Mouse (Mus musculus) megakaryocyte, embryonic 14.5 days (primary cell): ENCODE results near the gene Olfr69. TPM values are rescaled to one million over a fixed set of nuclear protein-coding genes. Genes with fewer than 3 reads are reported as not detected.
"Not testable (repeated sequence)": the region's sequence is repeated elsewhere in the genome, so short reads cannot be mapped to it uniquely, and the experiment has no call there.

Experiments used
- H3K27me3 ChIP-seq: replicated peaks from 2 replicates; pipeline ENCODE3; 2012; ENCODE audit warnings: inconsistent platforms
- H3K36me3 ChIP-seq: replicated peaks from 2 replicates; pipeline ENCODE3; 2012; ENCODE audit warnings: low read length, inconsistent platforms, mixed read lengths
- H3K4me1 ChIP-seq: 2 replicates; pipeline ENCODE4 v1.6.1; 2012; ENCODE audit warnings: inconsistent platforms
- H3K4me3 ChIP-seq: replicated peaks from 2 replicates; pipeline ENCODE3; 2012; ENCODE audit warnings: moderate library complexity, mild to moderate bottlenecking, inconsistent platforms
- H3K9me3 ChIP-seq: 2 replicates; pipeline ENCODE4 v1.6.1; 2012; ENCODE audit warnings: inconsistent platforms
- FLI1 ChIP-seq: IDR thresholded peaks from 2 replicates; pipeline ENCODE4 v1.6.1; 2012; ENCODE audit warnings: low read length, inconsistent platforms, mixed read lengths
- GATA1 ChIP-seq: IDR thresholded peaks from 3 replicates; pipeline ENCODE4 v1.6.1; 2012; ENCODE audit warnings: mixed read lengths, low read length, inconsistent platforms, borderline replicate concordance
- polyA plus RNA-seq: library from polyadenylated mRNA; stranded (reverse); fragments of >175 nt; gene quantifications from 2 replicates; pipeline ENCODE4 v1.2.3, GENCODE M21; 2012; ENCODE audit warnings: low replicate concordance; ENCODE audit not compliant: insufficient read depth

The Olfr69 gene
- not detected in 2 replicates for polyA plus RNA-seq

DNA sequence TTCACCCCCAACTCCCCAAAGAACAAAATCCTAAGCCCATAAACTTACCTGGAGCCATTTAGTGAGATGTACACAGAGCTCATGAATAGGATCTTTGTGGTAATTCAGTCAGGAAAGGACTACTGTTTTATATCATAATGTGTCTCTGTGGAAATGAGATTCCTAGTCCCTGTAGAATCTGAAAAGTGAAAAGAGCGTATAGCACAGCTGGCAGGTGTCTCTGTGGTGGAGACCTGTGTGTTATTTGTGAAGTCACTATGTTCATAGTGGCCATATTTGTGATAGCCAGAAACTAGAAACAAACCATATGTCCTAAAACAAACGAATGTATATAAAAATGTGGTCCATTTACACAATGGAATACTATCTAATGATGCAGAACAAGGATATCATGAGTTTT lies at the start of gene Olfr69:
Olfr69 (minus strand) TSS at position 101 of the 400 bp plus-strand sequence.
- Histone ChIP-seq H3K4me3 (no peak within 1 kb of the TSS), H3K36me3 (no peaks in the 10 kb centered on the region), H3K27me3 (no peaks in the 10 kb centered on the region), H3K9me3 (no peaks in the 10 kb centered on the region), H3K4me1 (no peaks in the 10 kb centered on the region)
- TF ChIP-seq FLI1, result no peak
- TF ChIP-seq GATA1, result no peak

DNA sequence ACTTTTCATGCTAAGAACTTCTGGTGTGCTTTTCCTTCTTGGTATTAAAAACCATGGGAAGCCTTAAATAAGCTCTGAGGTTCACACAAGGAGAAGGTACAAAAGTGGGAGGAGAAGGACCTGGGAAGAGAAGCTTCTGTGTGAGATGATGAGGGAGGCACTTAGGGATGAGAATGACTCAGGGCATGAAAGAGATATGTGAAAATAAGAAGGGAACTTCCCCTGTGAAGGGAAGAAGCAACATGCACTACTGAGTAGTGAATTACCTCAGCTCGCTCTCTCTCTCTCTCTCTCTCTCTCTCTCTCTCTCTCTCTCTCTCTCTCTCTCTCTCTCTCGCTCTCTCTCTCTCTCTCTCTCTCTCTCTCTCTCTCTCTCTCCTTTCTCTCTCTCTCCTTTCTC lies 43.7 kb upstream of the Olfr69 start:
- H3K4me1 ChIP-seq, result peaks cover 30% of the 10 kb centered on the region
- H3K9me3 ChIP-seq, H3K36me3 ChIP-seq, H3K4me3 ChIP-seq, H3K27me3 ChIP-seq: not testable (repeated sequence)

DNA sequence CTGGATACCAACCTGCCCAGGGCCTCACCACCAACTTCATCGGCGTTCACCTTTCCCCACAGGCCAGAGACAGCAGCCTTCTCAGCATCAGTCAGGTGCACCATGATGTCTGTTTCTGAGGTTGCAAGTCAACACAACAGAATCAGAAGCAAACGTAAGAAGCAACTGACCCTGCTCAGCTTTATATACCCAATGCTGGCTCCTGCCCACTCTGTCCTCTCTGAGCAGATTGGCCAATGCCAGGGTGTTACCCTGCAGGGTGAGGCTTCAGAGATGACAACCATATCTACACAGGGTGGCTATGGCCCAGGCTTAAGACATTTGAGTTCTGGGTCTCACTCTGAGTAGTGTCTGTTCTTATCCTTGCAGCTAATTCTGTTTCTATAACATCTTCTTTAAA lies 42.4 kb upstream of the Olfr69 start, which contains the start of gene Hbb-bt:
Hbb-bt (minus strand) TSS at position 231 of the 400 bp plus-strand sequence.
- Histone ChIP-seq H3K36me3 (no peaks in the 10 kb centered on the region), H3K27me3 (no peaks in the 10 kb centered on the region), H3K9me3 (no peaks in the 10 kb centered on the region), H3K4me3 (peak within 1 kb of the TSS; percentile 38), H3K4me1 (peaks cover 43% of the 10 kb centered on the region)
- TF ChIP-seq FLI1 (no peak), GATA1 (no peak)

DNA sequence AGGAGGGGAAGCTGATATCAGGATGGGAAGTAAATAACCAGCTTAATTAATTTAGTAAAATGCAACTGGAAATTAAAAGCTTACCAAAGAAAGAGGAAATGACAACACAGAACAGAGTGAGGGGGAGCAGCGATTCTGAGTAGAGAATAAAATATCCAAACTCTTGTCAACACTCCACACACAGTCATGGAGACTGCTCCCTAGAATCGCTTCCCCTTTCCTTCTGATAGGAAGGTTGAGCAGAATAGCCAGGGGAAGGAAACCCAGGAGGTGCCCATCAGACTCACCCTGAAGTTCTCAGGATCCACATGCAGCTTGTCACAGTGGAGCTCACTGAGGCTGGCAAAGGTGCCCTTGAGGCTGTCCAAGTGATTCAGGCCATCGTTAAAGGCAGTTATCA lies 41.8 kb upstream of the Olfr69 start:
- not testable (repeated sequence) for H3K36me3 ChIP-seq, H3K9me3 ChIP-seq, H3K4me3 ChIP-seq, H3K27me3 ChIP-seq
- peaks cover 45% of the 10 kb centered on the region for H3K4me1 ChIP-seq

GRCm38 (mm10) chr7:103812174-103812573 lies 40.8 kb upstream of the Olfr69 start:
- Histone ChIP-seq H3K4me3 (peak overlapping the region; percentile 47), H3K9me3 (no peaks in the 10 kb centered on the region), H3K36me3 (no peaks in the 10 kb centered on the region), H3K4me1 (peaks cover 45% of the 10 kb centered on the region), H3K27me3 (no peaks in the 10 kb centered on the region)
- TF ChIP-seq FLI1 (no peak), GATA1 (no peak)

GRCm38 (mm10) chr7:103811223-103811845 lies 39.9 kb upstream of the Olfr69 start:
- H3K27me3 ChIP-seq, result no peaks in the 10 kb centered on the region
- no peak overlapping the region for H3K4me3 ChIP-seq
- no peaks in the 10 kb centered on the region for H3K36me3 ChIP-seq
- no peaks in the 10 kb centered on the region for H3K9me3 ChIP-seq
- TF ChIP-seq FLI1 (no peak), GATA1 (no peak)
- H3K4me1 ChIP-seq, result peaks cover 45% of the 10 kb centered on the region

- TF ChIP-seq FLI1 (no peak), GATA1 (no peak)
- H3K9me3 ChIP-seq, result no peaks in the 10 kb centered on the region
- H3K27me3 ChIP-seq, result no peaks in the 10 kb centered on the region
- H3K4me1 ChIP-seq, result peaks cover 45% of the 10 kb centered on the region
- H3K36me3 ChIP-seq, result no peaks in the 10 kb centered on the region
- no peak overlapping the region for H3K4me3 ChIP-seq
Measured at GRCm38 (mm10) chr7:103810746-103811145, 39.4 kb upstream of the Olfr69 start.

DNA sequence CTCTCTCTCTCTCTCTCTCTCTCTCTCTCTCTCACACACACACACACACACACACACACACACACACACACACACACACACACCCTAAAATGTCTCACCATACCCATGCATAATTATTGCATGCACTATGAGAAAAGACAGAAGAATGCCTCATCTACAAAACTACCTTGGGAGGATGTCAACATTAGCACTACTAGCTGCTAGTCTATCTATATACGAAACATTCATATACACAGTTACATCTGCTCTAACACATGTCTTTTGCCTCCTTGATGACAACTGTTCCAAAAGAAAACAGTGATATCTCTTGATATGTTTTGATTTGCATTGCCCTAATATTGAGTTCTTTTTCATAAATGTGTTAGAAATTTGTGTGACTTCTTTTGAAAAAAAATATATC lies 38.9 kb upstream of the Olfr69 start:
- peaks cover 45% of the 10 kb centered on the region for H3K4me1 ChIP-seq

DNA sequence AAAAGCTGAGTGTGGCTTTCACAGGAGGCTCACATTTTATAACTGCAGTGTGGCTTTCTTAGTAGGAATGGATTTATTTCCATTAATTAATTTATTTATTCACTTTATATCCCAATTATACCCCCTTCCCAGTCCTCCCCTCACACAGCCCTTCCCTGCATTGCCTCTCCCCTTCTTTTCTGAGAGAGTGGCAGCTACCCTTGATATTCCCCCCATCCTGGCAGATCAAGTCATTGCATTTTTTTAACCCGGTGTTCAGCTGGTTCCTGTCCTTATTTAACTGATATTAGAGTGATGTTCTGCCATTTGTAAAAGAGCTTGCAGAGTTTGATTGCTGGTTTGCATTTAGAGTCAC lies 38.4 kb upstream of the Olfr69 start:
- peak overlapping the region; percentile 40 for H3K4me3 ChIP-seq
- no peaks in the 10 kb centered on the region for H3K27me3 ChIP-seq
- H3K9me3 ChIP-seq, result no peaks in the 10 kb centered on the region
- TF ChIP-seq GATA1 (no peak), FLI1 (no peak)
- H3K4me1 ChIP-seq, result peaks cover 41% of the 10 kb centered on the region
- H3K36me3 ChIP-seq, result no peaks in the 10 kb centered on the region

More for the DNA sequence above, 38.9 kb upstream of the Olfr69 start:
- TF ChIP-seq FLI1 (no peak), GATA1 (no peak)
- Histone ChIP-seq H3K36me3 (no peaks in the 10 kb centered on the region), H3K4me3 (no peak overlapping the region), H3K27me3 (no peaks in the 10 kb centered on the region), H3K9me3 (no peaks in the 10 kb centered on the region)

GRCm38 (mm10) chr7:103808971-103809800 lies 37.8 kb upstream of the Olfr69 start:
- TF ChIP-seq FLI1, result no peak
- no peak for TF ChIP-seq GATA1
- Histone ChIP-seq H3K4me1 (peaks cover 41% of the 10 kb centered on the region), H3K9me3 (no peaks in the 10 kb centered on the region), H3K4me3 (no peak overlapping the region), H3K36me3 (no peaks in the 10 kb centered on the region), H3K27me3 (no peaks in the 10 kb centered on the region)

- H3K9me3 ChIP-seq, H3K4me3 ChIP-seq, H3K36me3 ChIP-seq, H3K27me3 ChIP-seq: not testable (repeated sequence)
- peaks cover 37% of the 10 kb centered on the region for H3K4me1 ChIP-seq
Measured at GRCm38 (mm10) chr7:103808120-103808519, 36.7 kb upstream of the Olfr69 start.
